Mouse (Mus musculus) liver, postnatal 0 days (tissue): ENCODE measurements around the gene Ptx3.
A peak's percentile ranks its signal among the peaks of the same experiment; 100 is the strongest.

Experiments
- CTCF ChIP-seq: sonication (generic); IDR thresholded peaks from 2 replicates; pipeline ENCODE4 v1.5.1; 2016; ENCODE audit warnings: antibody characterized with exemption, low read depth
- EP300 ChIP-seq: IDR thresholded peaks from 2 replicates; pipeline ENCODE4 v1.6.1; 2016; ENCODE audit warnings: antibody characterized with exemption, low read depth, mild to moderate bottlenecking

- TF ChIP-seq CTCF: peak; percentile 30
- TF ChIP-seq EP300: no peak
These were observed 40.1 kb upstream of the Ptx3 start for GRCm38 (mm10) chr3:66179647-66180046.
